8 mouse cellular contexts compared by ENCODE assay signal in the genomic region with DNA sequence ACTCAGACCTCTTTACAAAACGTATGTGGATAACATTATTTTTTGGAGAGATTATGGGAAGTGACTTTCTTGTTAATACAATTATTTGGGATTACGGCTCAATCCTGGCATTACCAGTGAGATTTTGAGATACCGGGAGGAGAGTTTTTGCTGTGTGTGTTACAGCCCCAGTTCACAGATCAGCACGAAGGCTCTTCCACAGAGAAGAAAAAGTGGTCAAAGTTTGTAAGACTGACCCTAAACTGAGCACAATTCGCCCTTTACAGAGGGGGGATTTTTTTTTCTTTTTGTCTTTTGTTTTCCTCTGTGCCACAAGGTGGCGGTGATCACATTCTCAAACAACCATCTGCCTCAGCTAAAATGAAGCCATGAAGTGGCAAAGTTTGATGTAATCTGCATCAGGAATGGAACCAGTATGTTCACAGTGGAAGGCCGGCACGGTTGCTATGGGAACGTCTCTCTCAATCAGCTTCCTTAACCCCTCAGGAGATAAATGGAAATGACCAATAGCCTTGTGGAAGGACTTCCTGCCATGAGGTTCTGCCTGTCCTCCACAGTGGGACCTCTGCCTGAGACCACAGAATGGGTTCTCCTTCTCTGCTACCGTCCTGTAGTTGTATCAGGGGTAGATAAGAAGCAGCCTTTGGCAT.
DNase-seq lines count a peak whose midpoint lies in the region; ATAC-seq and TF ChIP-seq lines count a peak whose summit lies in the region.

No protein-coding gene starts in this region.

- H3K9me3 ChIP-seq in limb, embryonic 11.5 days (ENCODE audit: control insufficient read depth, low read length) = no peaks in the 10 kb centered on the region

- H3K4me2 ChIP-seq in limb, embryonic 11.5 days (ENCODE audit: low read depth, severe bottlenecking) = no peak overlapping the region

- peak; percentile 65 for TF ChIP-seq CTCF in gastrocnemius, adult 2 months (IDR thresholded peaks at IDR 0.05)

- H3K27ac ChIP-seq in gastrocnemius, adult 2 months = no peak overlapping the region
- H3K27ac ChIP-seq in limb, embryonic 11.5 days (replicated peaks; ENCODE audit: low read depth, low read length) = no peak overlapping the region

- intact Hi-C loops in gastrocnemius, adult 2 months (cut with DNase I) = loop anchor here (1.0 to 10.0 kb wide), 3 partner anchors 175 to 579 kb away; partner anchors contain the start of gene Gas1
- intact Hi-C loops in gastrocnemius, postnatal 36 days (cut with DNase I) = loop anchor here (2.0 to 5.0 kb wide), 2 partner anchors 288 to 579 kb away; partner anchors contain the start of gene Gas1

- H3K9ac ChIP-seq in limb, embryonic 11.5 days (ENCODE audit: low read length) = no peak overlapping the region

- no peak overlapping the region for H3K4me3 ChIP-seq in gastrocnemius, adult 2 months
- H3K4me3 ChIP-seq in limb, embryonic 11.5 days (ENCODE audit: low read depth, low read length) = no peak overlapping the region

- H3K36me3 ChIP-seq in limb, embryonic 11.5 days (ENCODE audit: control insufficient read depth, insufficient read depth, low read length) = no peaks in the 10 kb centered on the region

- peak; percentile 40 for DNase-seq in gastrocnemius, adult 2 months
- DNase-seq in gastrocnemius, postnatal 36 days = no peak
- DNase-seq in frontal cortex, postnatal 36 days (ENCODE audit: low spot score in 2 of 2) = peak; percentile 24 to 67
- peak; percentile 41 to 46 for DNase-seq in kidney, adult 8-10 months
- peak; percentile 76 for DNase-seq in limb, embryonic 11.5 days (ENCODE audit: low spot score)
- DNase-seq in neural tube, embryonic 10.5 days (ENCODE audit: extremely low spot score, low spot score) = peak; percentile 75
- DNase-seq in spleen, adult 12 weeks (ENCODE audit: low spot score) = no peak

- H3K4me1 ChIP-seq in limb, embryonic 11.5 days (ENCODE audit: control insufficient read depth, insufficient read depth, low read length) = peaks cover 17% of the 10 kb centered on the region; the same call in 1 of the 2 replicates

- no peaks in the 10 kb centered on the region for H3K27me3 ChIP-seq in limb, embryonic 11.5 days (ENCODE audit: control insufficient read depth, insufficient read depth, low read length)

- 24% methylated on average over 10 of the region's 10 CpGs for WGBS in limb, embryonic 11.5 days

- ATAC-seq in common myeloid progenitor, adult 5-6 weeks (replicated peaks; ENCODE audit: low read depth, poor library complexity, severe bottlenecking) = peak; percentile 60
- ATAC-seq in limb, embryonic 11.5 days (ENCODE audit: insufficient number of reproducible peaks, low FRiP score, low TSS enrichment, low read depth) = no peak

Comparison
In these comparisons a context has a peak if more than half of its experiments do, and no peak if none do; other contexts are left out.
1. DNase-seq: peak in gastrocnemius, adult 2 months (single experiment), frontal cortex, postnatal 36 days (2 of 2), kidney, adult 8-10 months (2 of 2), limb, embryonic 11.5 days (single experiment) and neural tube, embryonic 10.5 days (single experiment); none in gastrocnemius, postnatal 36 days (0 of 2) and spleen, adult 12 weeks (single experiment).